Mouse (Mus musculus) embryonic fibroblast, embryonic 13.5 days (primary cell): ENCODE results near the gene Cd5.

ENCODE experiments used
- CTCF ChIP-seq: IDR thresholded peaks from 2 replicates; pipeline ENCODE4 v1.5.1; 2011; ENCODE audit warnings: mild to moderate bottlenecking, control low read depth, low read length, moderate library complexity, borderline replicate concordance; ENCODE audit not compliant: insufficient read depth
- POLR2A ChIP-seq: IDR thresholded peaks from 2 replicates; pipeline ENCODE4 v1.6.1; 2011; ENCODE audit warnings: low read depth, mild to moderate bottlenecking, control low read depth, low read length, moderate library complexity

DNA sequence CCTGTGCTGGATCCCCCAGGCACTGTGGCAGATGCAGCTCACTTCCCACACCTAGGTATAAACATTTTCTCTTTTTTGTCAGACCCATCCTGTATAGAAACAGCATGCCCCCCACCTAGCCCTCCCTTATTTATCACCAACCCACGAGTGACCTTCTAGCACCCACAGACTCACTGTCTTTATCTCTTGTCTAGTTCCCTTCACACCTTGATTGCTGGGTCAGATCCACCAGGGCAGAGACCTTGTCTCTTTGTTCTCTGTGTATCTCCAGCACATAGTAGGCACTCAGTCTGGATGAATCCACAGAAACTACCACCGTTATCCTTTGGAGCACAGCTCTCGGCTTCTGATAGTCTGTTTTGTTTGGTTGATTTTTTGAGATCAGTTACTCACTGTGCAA lies 3.7 kb downstream of the Cd5 start:
- no peak for TF ChIP-seq CTCF
- no peak for TF ChIP-seq POLR2A
